24 mouse cellular contexts compared by ENCODE assay signal in the genomic region with DNA sequence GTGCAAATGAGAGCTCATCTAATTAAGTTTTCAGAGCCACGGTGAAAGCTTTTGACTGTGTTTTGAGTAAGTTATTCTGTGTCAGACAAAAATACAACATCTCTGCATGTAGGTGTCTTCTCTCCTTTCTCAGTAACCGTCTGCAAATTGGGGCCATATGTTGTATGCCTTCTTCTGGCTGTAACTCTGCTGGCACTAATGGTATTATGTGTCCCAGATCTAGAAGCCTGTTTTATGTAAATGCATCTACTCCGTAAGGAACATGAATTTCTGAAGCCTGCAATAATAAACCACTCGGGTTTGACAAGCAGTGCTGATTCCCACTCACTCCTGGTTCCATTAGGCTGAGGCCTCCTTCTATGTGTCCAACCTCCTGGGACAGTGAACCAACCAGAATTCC. TPM values are rescaled to one million over a fixed set of nuclear protein-coding genes. Genes with fewer than 3 reads are reported as not detected.
DNase-seq lines count a peak whose midpoint lies in the region; ATAC-seq and TF ChIP-seq lines count a peak whose summit lies in the region.
"Had no signal": no experiment of that assay in that cellular context is flagged by ENCODE, and none has a peak within 500 bp of the region (broad histone marks: within the 10 kb centered on the region; RNA-seq: fewer than 3 reads in every experiment).

No protein-coding gene starts in this region.

- no peak overlapping the region for H3K9ac ChIP-seq in forebrain, embryonic 13.5 days
- H3K9ac ChIP-seq in forebrain, postnatal 0 days: no peak overlapping the region
- H3K9ac ChIP-seq: embryonic facial prominence, embryonic 15.5 days; hindbrain, embryonic 15.5 days; neural tube, embryonic 13.5 days had no signal

- H3K4me1 ChIP-seq in forebrain, embryonic 13.5 days: peaks cover 13% of the 10 kb centered on the region
- H3K4me1 ChIP-seq in forebrain, postnatal 0 days (ENCODE audit: insufficient read depth): no peaks in the 10 kb centered on the region
- H3K4me1 ChIP-seq in midbrain, embryonic 10.5 days: no peaks in the 10 kb centered on the region
- H3K4me1 ChIP-seq: embryonic facial prominence, embryonic 15.5 days; hindbrain, embryonic 15.5 days; neural tube, embryonic 13.5 days had no signal

- no peak for TF ChIP-seq CTCF in forebrain, postnatal 0 days (IDR thresholded peaks at IDR 0.05; ENCODE audit: low read depth)
- no peak for TF ChIP-seq CTCF in layer of hippocampus, adult 2 months (conservative IDR thresholded peaks at IDR 0.05)
- TF ChIP-seq CTCF in brain, embryonic 14.5 days (IDR thresholded peaks at IDR 0.05; ENCODE audit: borderline replicate concordance, extremely low read depth, insufficient read depth, insufficient read length): no peak

- no peaks in the 10 kb centered on the region for H3K36me3 ChIP-seq in forebrain, embryonic 13.5 days (ENCODE audit: poor library complexity, severe bottlenecking)
- no peaks in the 10 kb centered on the region for H3K36me3 ChIP-seq in forebrain, postnatal 0 days (ENCODE audit: insufficient read depth)
- no peaks in the 10 kb centered on the region for H3K36me3 ChIP-seq in midbrain, embryonic 10.5 days
- H3K36me3 ChIP-seq: embryonic facial prominence, embryonic 15.5 days; hindbrain, embryonic 15.5 days; neural tube, embryonic 13.5 days had no signal

- H3K9me3 ChIP-seq in forebrain, embryonic 13.5 days (replicated peaks): no peaks in the 10 kb centered on the region
- H3K9me3 ChIP-seq in forebrain, postnatal 0 days (ENCODE audit: low read length): no peaks in the 10 kb centered on the region
- no peaks in the 10 kb centered on the region for H3K9me3 ChIP-seq in midbrain, embryonic 10.5 days (replicated peaks)
- H3K9me3 ChIP-seq: embryonic facial prominence, embryonic 15.5 days; hindbrain, embryonic 15.5 days; neural tube, embryonic 13.5 days had no signal

- peak; percentile 36; the same call in 1 of the 2 replicates for ATAC-seq in forebrain, embryonic 13.5 days
- ATAC-seq in forebrain, postnatal 0 days: no peak
- ATAC-seq: midbrain, embryonic 16.5 days had no signal

- intact Hi-C loops in left cerebral cortex, postnatal 36 days (cut with DNase I): no loop called here

- no peak for TF ChIP-seq POLR2A in brain, embryonic 14.5 days (IDR thresholded peaks at IDR 0.05; ENCODE audit: borderline replicate concordance, extremely low read depth, insufficient read depth, insufficient read length, poor library complexity, severe bottlenecking)

- 71% methylated on average over 4 of the region's 4 CpGs for WGBS in forebrain, embryonic 13.5 days
- WGBS in forebrain, postnatal 0 days: 46% methylated on average over 4 of the region's 4 CpGs
- 81% methylated on average over 4 of the region's 4 CpGs for WGBS in midbrain, embryonic 10.5 days

- no peak overlapping the region for H3K4me3 ChIP-seq in forebrain, embryonic 13.5 days
- no peak overlapping the region for H3K4me3 ChIP-seq in forebrain, postnatal 0 days (ENCODE audit: low read depth, low read length)
- H3K4me3 ChIP-seq in layer of hippocampus, adult 2 months: no peak overlapping the region
- no peak overlapping the region for H3K4me3 ChIP-seq in midbrain, embryonic 10.5 days
- H3K4me3 ChIP-seq: embryonic facial prominence, embryonic 15.5 days; hindbrain, embryonic 15.5 days; myocyte; neural tube, embryonic 13.5 days had no signal

- no peak overlapping the region for H3K27ac ChIP-seq in forebrain, embryonic 13.5 days
- H3K27ac ChIP-seq in forebrain, postnatal 0 days (ENCODE audit: low read depth, low read length): no peak overlapping the region
- peak overlapping the region; percentile 12; the same call in 1 of the 2 replicates for H3K27ac ChIP-seq in layer of hippocampus, adult 2 months
- H3K27ac ChIP-seq in midbrain, embryonic 10.5 days (replicated peaks): no peak overlapping the region
- H3K27ac ChIP-seq: embryonic facial prominence, embryonic 15.5 days; hindbrain, embryonic 15.5 days; kidney, postnatal 0 days; neural tube, embryonic 13.5 days had no signal

- H3K4me2 ChIP-seq in forebrain, embryonic 13.5 days: no peak overlapping the region
- H3K4me2 ChIP-seq in forebrain, postnatal 0 days (ENCODE audit: low read depth): no peak overlapping the region
- H3K4me2 ChIP-seq: embryonic facial prominence, embryonic 15.5 days; heart, embryonic 11.5 days; hindbrain, embryonic 15.5 days; neural tube, embryonic 13.5 days had no signal

- no peak for DNase-seq in forebrain, postnatal 0 days
- peak in 1 of 2 experiments; percentile 39 for DNase-seq in layer of hippocampus, adult 2 months (ENCODE audit: low spot score in 2 of 2)
- DNase-seq in layer of hippocampus, adult 11-12 months (ENCODE audit: low spot score): no peak
- peak; percentile 75 for DNase-seq in brain, embryonic 14.5 days (ENCODE audit: low read depth)
- DNase-seq in left cerebral cortex, postnatal 36 days (ENCODE audit: low spot score in 2 of 2): peak; percentile 8 to 14
- no peak for DNase-seq in midbrain, embryonic 10.5 days (ENCODE audit: low spot score)
- no peak for DNase-seq in kidney, postnatal 14 days
- DNase-seq: adrenal gland, postnatal 10 days; cerebellum, adult 8-10 months; cerebellum, postnatal 36 days; embryo, embryonic 11 days; kidney, adult 2 months; lung, postnatal 4 days; retina, postnatal 1 day; spleen, adult 18-20 months; thymus, postnatal 25 days had no signal

- no peaks in the 10 kb centered on the region for H3K27me3 ChIP-seq in forebrain, embryonic 13.5 days
- no peaks in the 10 kb centered on the region for H3K27me3 ChIP-seq in forebrain, postnatal 0 days (ENCODE audit: insufficient read depth, low read length)
- no peaks in the 10 kb centered on the region for H3K27me3 ChIP-seq in midbrain, embryonic 10.5 days (ENCODE audit: low read depth, poor library complexity, severe bottlenecking)
- H3K27me3 ChIP-seq: embryonic facial prominence, embryonic 15.5 days; hindbrain, embryonic 15.5 days; neural tube, embryonic 13.5 days had no signal

RNA-seq across cellular contexts. Expression of gene Itga4, which starts 52.3 kb away (rescaled TPM):
- 2.6 and 3.1 TPM in 2 replicates for polyA plus RNA-seq in forebrain, embryonic 13.5 days (2015; fragmentation: Nextera tagmentation; extraction: Ambion mirVana)
- 3.3 and 4.1 TPM in 2 replicates for total RNA-seq in forebrain, postnatal 0 days (2014; rRNA removed)
- polyA plus RNA-seq in forebrain, postnatal 0 days (2015; fragmentation: Nextera tagmentation; extraction: Ambion mirVana): 0.92 and 1.5 TPM in 2 replicates
- total RNA-seq in layer of hippocampus, adult 2 months (2021): 10 to 100 TPM; 25.9 to 28.6 TPM
- polyA plus RNA-seq in brain, embryonic 14.5 days (2012; rRNA removed): 3.3 and 4.7 TPM in 2 replicates
- 10 to 100 TPM; 10.4 to 15.1 TPM for total RNA-seq in left cerebral cortex, postnatal 36 days (2021)
- polyA plus RNA-seq in midbrain, embryonic 10.5 days (2016; fragmentation: Nextera tagmentation; extraction: Ambion mirVana): 7.9 and 10.4 TPM in 2 replicates

Comparison
In these comparisons a context has a peak if more than half of its experiments do, and no peak if none do; other contexts are left out.
1. DNase-seq: peak in brain, embryonic 14.5 days (single experiment) and left cerebral cortex, postnatal 36 days (2 of 2); none in forebrain, postnatal 0 days (single experiment), layer of hippocampus, adult 11-12 months (single experiment), midbrain, embryonic 10.5 days (single experiment) and kidney, postnatal 14 days (single experiment).